Mouse (Mus musculus) CH12.LX (cell line): Measurements from ENCODE around the gene Rundc3a. TPM values are rescaled to one million over a fixed set of nuclear protein-coding genes. Genes with fewer than 3 reads are reported as not detected.

ENCODE experiments used
- DNase-seq: peaks from one replicate; pipeline ENCODE4 v3.0.0-alpha.2; 2013; ENCODE audit errors: extremely low read depth
- H3K27ac ChIP-seq: 2 replicates; pipeline ENCODE4 v1.5.1; 2012; ENCODE audit warnings: low read depth, mild to moderate bottlenecking, control low read depth, moderate library complexity; ENCODE audit not compliant: insufficient read depth
- H3K27me3 ChIP-seq: replicated peaks from 2 replicates; pipeline ENCODE3; 2012; ENCODE audit warnings: inconsistent platforms
- H3K36me3 ChIP-seq, 2 experiments: replicated peaks in 1 of 2; 2 replicates each; pipeline versions ENCODE3 to v1.6.1; 2012; ENCODE audit warnings: inconsistent platforms in 1 of 2, low read length in 1 of 2, mild to moderate bottlenecking in 1 of 2, mixed read lengths in 1 of 2, moderate library complexity in 1 of 2; ENCODE audit not compliant: control insufficient read depth in 1 of 2, insufficient read depth in 1 of 2
- H3K4me1 ChIP-seq, 2 experiments: 2 replicates each; pipeline ENCODE4 v1.6.1; 2012; ENCODE audit warnings: inconsistent platforms in 1 of 2, moderate library complexity in 1 of 2; ENCODE audit not compliant: insufficient read depth in 2 of 2, control insufficient read depth in 1 of 2
- H3K4me2 ChIP-seq: 2 replicates; pipeline ENCODE4 v1.6.1; 2012; ENCODE audit warnings: low read depth, mild to moderate bottlenecking, control low read depth; ENCODE audit not compliant: poor library complexity, insufficient read depth, severe bottlenecking
- H3K4me3 ChIP-seq, 3 experiments: fragments of 150-350 bp in 1 of 3; sonication (generic) in 1 of 3; replicated peaks in 1 of 3; 2 replicates each; pipeline versions ENCODE3 to v1.5.1; 2011 to 2012; ENCODE audit warnings: low read depth in 2 of 3, low read length in 2 of 3, mild to moderate bottlenecking in 2 of 3, moderate library complexity in 2 of 3, control low read depth in 1 of 3, improper control_type of control experiment in 1 of 3, inconsistent platforms in 1 of 3, mixed read lengths in 1 of 3; ENCODE audit not compliant: poor library complexity in 1 of 3
- H3K79me2 ChIP-seq: replicated peaks from 2 replicates; pipeline ENCODE4 v1.6.1; 2012; ENCODE audit warnings: mild to moderate bottlenecking, moderate library complexity; ENCODE audit not compliant: control insufficient read depth, poor library complexity, insufficient read depth, severe bottlenecking; ENCODE audit errors: extremely low read depth
- H3K9ac ChIP-seq: 2 replicates; pipeline ENCODE4 v1.6.1; 2012; ENCODE audit warnings: low read depth, mild to moderate bottlenecking, control low read depth, moderate library complexity; ENCODE audit not compliant: insufficient read depth
- H3K9me3 ChIP-seq: replicated peaks from 2 replicates; pipeline ENCODE3; 2012; ENCODE audit warnings: low read length, inconsistent platforms, mixed read lengths
- BHLHE40 ChIP-seq: IDR thresholded peaks from 2 replicates; pipeline ENCODE4 v1.6.1; 2011; ENCODE audit warnings: mild to moderate bottlenecking, low read depth, low read length, improper control_type of control experiment
- CHD1 ChIP-seq: IDR thresholded peaks from 2 replicates; pipeline ENCODE4 v1.6.1; 2012; ENCODE audit warnings: low read depth, low read length, improper control_type of control experiment, inconsistent platforms
- CHD2 ChIP-seq: IDR thresholded peaks from 2 replicates; pipeline ENCODE4 v1.6.1; 2011; ENCODE audit warnings: low read length, improper control_type of control experiment
- CTCF ChIP-seq, 2 experiments: IDR thresholded peaks in 1 of 2; conservative IDR thresholded peaks in 1 of 2; 2 replicates each; pipeline ENCODE4 v1.5.1; 2011 to 2012; ENCODE audit warnings: low read depth in 2 of 2, low read length in 2 of 2, improper control_type of control experiment in 1 of 2, inconsistent platforms in 1 of 2, mild to moderate bottlenecking in 1 of 2, moderate library complexity in 1 of 2
- E2F4 ChIP-seq: IDR thresholded peaks from 2 replicates; pipeline ENCODE4 v1.6.1; 2011; ENCODE audit warnings: low read depth, low read length, improper control_type of control experiment; ENCODE audit not compliant: insufficient replicate concordance
- ELF1 ChIP-seq: IDR thresholded peaks from 2 replicates; pipeline ENCODE4 v1.6.1; 2014; ENCODE audit warnings: low read depth, mild to moderate bottlenecking, inconsistent platforms, low read length, improper control_type of control experiment
- EP300 ChIP-seq: IDR thresholded peaks from 2 replicates; pipeline ENCODE4 v1.6.1; 2011; ENCODE audit warnings: low read length, improper control_type of control experiment
- ETS1 ChIP-seq: conservative IDR thresholded peaks from 2 replicates; pipeline ENCODE4 v1.6.1; 2012; ENCODE audit warnings: low read depth, mild to moderate bottlenecking, inconsistent platforms, low read length, improper control_type of control experiment, moderate library complexity
- HCFC1 ChIP-seq: IDR thresholded peaks from 2 replicates; pipeline ENCODE4 v1.6.1; 2012; ENCODE audit warnings: low read depth, mild to moderate bottlenecking, inconsistent platforms, low read length, improper control_type of control experiment
- IRF4 ChIP-seq: IDR thresholded peaks from 2 replicates; pipeline ENCODE4 v1.6.1; 2014; ENCODE audit warnings: low read depth, mild to moderate bottlenecking, inconsistent platforms, low read length, improper control_type of control experiment
- JUND ChIP-seq: conservative IDR thresholded peaks from 2 replicates; pipeline ENCODE4 v1.6.1; 2011; ENCODE audit warnings: low read depth, low read length, improper control_type of control experiment
- KAT2A ChIP-seq: IDR thresholded peaks from 2 replicates; pipeline ENCODE4 v1.6.1; 2012; ENCODE audit warnings: low read length, improper control_type of control experiment, inconsistent platforms; ENCODE audit not compliant: insufficient replicate concordance
- MAFK ChIP-seq: IDR thresholded peaks from 2 replicates; pipeline ENCODE4 v1.6.1; 2011; ENCODE audit warnings: low read length, improper control_type of control experiment; ENCODE audit not compliant: insufficient replicate concordance
- MAX ChIP-seq: IDR thresholded peaks from 2 replicates; pipeline ENCODE4 v1.6.1; 2011; ENCODE audit warnings: low read length, improper control_type of control experiment
- MAZ ChIP-seq: IDR thresholded peaks from 2 replicates; pipeline ENCODE4 v1.6.1; 2012; ENCODE audit warnings: low read depth, mild to moderate bottlenecking, inconsistent platforms, low read length, improper control_type of control experiment, moderate library complexity
- MEF2A ChIP-seq: IDR thresholded peaks from 2 replicates; pipeline ENCODE4 v1.6.1; 2014; ENCODE audit warnings: low read depth, mild to moderate bottlenecking, inconsistent platforms, low read length, improper control_type of control experiment, borderline replicate concordance
- MYC ChIP-seq: IDR thresholded peaks from 2 replicates; pipeline ENCODE4 v1.6.1; 2011; ENCODE audit warnings: low read depth, mild to moderate bottlenecking, improper control_type of control experiment, low read length
- NELFE ChIP-seq: IDR thresholded peaks from 2 replicates; pipeline ENCODE4 v1.6.1; 2011; ENCODE audit warnings: low read depth, low read length, improper control_type of control experiment
- PAX5 ChIP-seq: IDR thresholded peaks from 2 replicates; pipeline ENCODE4 v1.6.1; 2012; ENCODE audit warnings: low read length, inconsistent platforms, mixed read lengths
- POLR2A ChIP-seq: IDR thresholded peaks from 2 replicates; pipeline ENCODE4 v1.6.1; 2011; ENCODE audit warnings: low read depth, mild to moderate bottlenecking, improper control_type of control experiment, low read length
- RAD21 ChIP-seq: IDR thresholded peaks from 2 replicates; pipeline ENCODE4 v1.6.1; 2011; ENCODE audit warnings: low read depth, mild to moderate bottlenecking, low read length, improper control_type of control experiment, moderate library complexity
- SIN3A ChIP-seq: IDR thresholded peaks from 2 replicates; pipeline ENCODE4 v1.6.1; 2012; ENCODE audit warnings: low read length, improper control_type of control experiment, inconsistent platforms
- SMC3 ChIP-seq: IDR thresholded peaks from 2 replicates; pipeline ENCODE4 v1.6.1; 2011; ENCODE audit warnings: low read depth, low read length, improper control_type of control experiment
- TBP ChIP-seq: conservative IDR thresholded peaks from 2 replicates; pipeline ENCODE4 v1.6.1; 2011; ENCODE audit warnings: low read depth, low read length, improper control_type of control experiment
- TCF12 ChIP-seq: IDR thresholded peaks from 2 replicates; pipeline ENCODE4 v1.6.1; 2014; ENCODE audit warnings: low read depth, mild to moderate bottlenecking, inconsistent platforms, low read length, improper control_type of control experiment
- UBTF ChIP-seq: IDR thresholded peaks from 2 replicates; pipeline ENCODE4 v1.6.1; 2012; ENCODE audit warnings: low read depth, mild to moderate bottlenecking, inconsistent platforms, low read length, improper control_type of control experiment, moderate library complexity
- USF1 ChIP-seq: IDR thresholded peaks from 2 replicates; pipeline ENCODE4 v1.6.1; 2014; ENCODE audit warnings: low read depth, mild to moderate bottlenecking, inconsistent platforms, low read length, improper control_type of control experiment
- USF2 ChIP-seq: conservative IDR thresholded peaks from 2 replicates; pipeline ENCODE4 v1.6.1; 2011; ENCODE audit warnings: low read depth, low read length, improper control_type of control experiment
- ZKSCAN1 ChIP-seq: IDR thresholded peaks from 2 replicates; pipeline ENCODE4 v1.6.1; 2012; ENCODE audit warnings: low read depth, inconsistent platforms, low read length, improper control_type of control experiment, borderline replicate concordance
- ZMIZ1 ChIP-seq: IDR thresholded peaks from 2 replicates; pipeline ENCODE4 v1.6.1; 2012; ENCODE audit warnings: low read depth, mild to moderate bottlenecking, inconsistent platforms, low read length, improper control_type of control experiment
- dilution Hi-C: fragments of 300-500 bp; cut with MboI; formaldehyde crosslinking; loops from 2 replicates; pipeline ENCODE4 v1.14.3; 2020; ENCODE audit warnings: low sequenced_read_pairs; ENCODE audit not compliant: extremely low pct_unique_long_range_greater_than_20kb, extremely low pct_ligation_motif_present
- in situ Hi-C: fragments of 300-500 bp; cut with MboI; formaldehyde crosslinking; loops from 3 replicates; pipeline ENCODE4 v1.14.3; 2019; ENCODE audit warnings: low sequenced_read_pairs, low pct_ligation_motif_present, low pct_unique_long_range_greater_than_20kb, mixed read lengths
- polyA plus RNA-seq: library from polyadenylated mRNA; unstranded; fragments of >175 nt; gene quantifications from 2 replicates; pipeline ENCODE4 v1.2.1, GENCODE M21; 2012; ENCODE audit warnings: low read depth; ENCODE audit not compliant: insufficient read length
- total RNA-seq, 2 experiments: library from RNA; depleted of rRNA; stranded (reverse); fragments of 300-350 nt in 1 of 2; fragments of >200 nt in 1 of 2; gene quantifications; 2 replicates each; pipeline ENCODE4 v1.2.3; 2012 to 2014

Gene Rundc3a
- total and polyA plus RNA-seq, 3 experiments: 1.4 to 16.3 (median 3.3) TPM

GRCm38 (mm10) chr11:102432896-102433295, 39.7 kb downstream of the Rundc3a start (continued):
- TF ChIP-seq ZMIZ1: peak; percentile 30; the same call in 1 of the 2 replicates
- TF ChIP-seq UBTF: no peak
- TF ChIP-seq PAX5: no peak
- TF ChIP-seq RAD21: no peak
- TF ChIP-seq MAFK: no peak

- Histone ChIP-seq H3K27me3 (no peaks in the 10 kb centered on the region), H3K4me1 (peaks cover 27 to 52% of the 10 kb centered on the region in 2 experiments)
- in situ Hi-C loops: loop anchor here (5.0 kb wide), 1 partner anchor 132 kb away; no protein-coding TSS in a partner anchor
These were observed 40.7 kb downstream of the Rundc3a start for GRCm38 (mm10) chr11:102433866-102434265.

GRCm38 (mm10) chr11:102434406-102434805, 41.2 kb downstream of the Rundc3a start:
- dilution Hi-C loops (no loop called here), in situ Hi-C loops (loop anchor here (5.0 kb wide), 1 partner anchor 132 kb away; no protein-coding TSS in a partner anchor)
- Histone ChIP-seq H3K9ac (no peak overlapping the region), H3K4me1 (peaks cover 27 to 47% of the 10 kb centered on the region in 2 experiments), H3K36me3 (peaks cover 24 to 47% of the 10 kb centered on the region in 2 experiments), H3K27me3 (no peaks in the 10 kb centered on the region), H3K27ac (no peak overlapping the region), H3K79me2 (no peaks in the 10 kb centered on the region), H3K9me3 (peaks cover 29% of the 10 kb centered on the region), H3K4me2 (no peak overlapping the region), H3K4me3 (peak overlapping the region in 1 of 3 experiments; percentile 60)
- DNase-seq: peak; percentile 97
- TF ChIP-seq TCF12 (peak; percentile 44; the same call in 1 of the 2 replicates), MEF2A (peak; percentile 65; the same call in 1 of the 2 replicates), KAT2A (no peak), BHLHE40 (peak; percentile 36; the same call in 1 of the 2 replicates), ELF1 (0 out of 2 replicates have a peak, but pooled peaks have one; percentile 14), CHD1 (no peak), CHD2 (no peak), MAFK (no peak), MAX (no peak; the same call in 1 of the 2 replicates), E2F4 (no peak), UBTF (no peak), HCFC1 (no peak), MYC (peak; percentile 46; the same call in 1 of the 2 replicates), SMC3 (peak; percentile 93), ETS1 (peak; percentile 6; the same call in 1 of the 2 replicates), CTCF (conservative IDR thresholded peaks at IDR 0.05 in 1 of 2, IDR thresholded peaks at IDR 0.05 in 1 of 2; ENCODE audit: low read depth in 2 of 2, low read length in 2 of 2) (peak; percentile 95 to 97), JUND (no peak), ZMIZ1 (no peak), NELFE (peak; percentile 57; the same call in 1 of the 2 replicates), ZKSCAN1 (no peak), IRF4 (peak; percentile 41; the same call in 1 of the 2 replicates)

More at GRCm38 (mm10) chr11:102433866-102434265, 40.7 kb downstream of the Rundc3a start:
- peak; percentile 23 for DNase-seq
- Histone ChIP-seq H3K9ac (no peak overlapping the region), H3K79me2 (no peaks in the 10 kb centered on the region), H3K36me3 (peaks cover 24 to 47% of the 10 kb centered on the region in 2 experiments), H3K4me2 (peak overlapping the region; percentile 41; the same call in 1 of the 2 replicates), H3K9me3 (peaks cover 29% of the 10 kb centered on the region), H3K4me3 (peak overlapping the region in 2 of 3 experiments; percentile 18 to 60), H3K27ac (no peak overlapping the region)
- dilution Hi-C loops: no loop called here
- TF ChIP-seq MYC (0 out of 2 replicates have a peak, but pooled peaks have one; percentile 5), SIN3A (no peak; the same call in 1 of the 2 replicates), MAFK (no peak), CTCF (conservative IDR thresholded peaks at IDR 0.05 in 1 of 2, IDR thresholded peaks at IDR 0.05 in 1 of 2; ENCODE audit: low read depth in 2 of 2, low read length in 2 of 2) (no peak), ELF1 (no peak), POLR2A (0 out of 2 replicates have a peak, but pooled peaks have one; percentile 5), NELFE (no peak), TCF12 (no peak), USF1 (no peak), TBP (no peak), JUND (no peak), MAZ (no peak), EP300 (no peak; the same call in 1 of the 2 replicates), E2F4 (no peak), USF2 (no peak), SMC3 (no peak)
